Mouse (Mus musculus) olfactory bulb, adult 2 months (tissue): Measurements from ENCODE around the gene Tbc1d2b.

Source experiments
- CTCF ChIP-seq: fragments of 200-500 bp; IDR thresholded peaks from 2 replicates; pipeline ENCODE4 v1.5.1; 2012; ENCODE audit warnings: low read depth, mild to moderate bottlenecking, low read length, moderate library complexity; ENCODE audit not compliant: insufficient read depth
- POLR2A ChIP-seq: fragments of 200-500 bp; IDR thresholded peaks from 2 replicates; pipeline ENCODE4 v1.6.1; 2012; ENCODE audit warnings: mild to moderate bottlenecking, low read depth, low read length, moderate library complexity; ENCODE audit not compliant: insufficient read depth

- TF ChIP-seq CTCF (no peak), POLR2A (no peak)
These were observed 33.8 kb downstream of the Tbc1d2b start for GRCm38 (mm10) chr9:90236817-90237216.
